Mouse (Mus musculus) spleen, adult 2 months (tissue): ENCODE results near the gene Grip2.

Source experiments
- CTCF ChIP-seq: fragments of 200-500 bp; IDR thresholded peaks from 2 replicates; pipeline ENCODE4 v1.5.1; 2011; ENCODE audit warnings: mild to moderate bottlenecking, inconsistent platforms; ENCODE audit not compliant: insufficient read depth, insufficient read length, insufficient replicate concordance; ENCODE audit errors: extremely low read depth
- POLR2A ChIP-seq: fragments of 200-500 bp; IDR thresholded peaks from 2 replicates; pipeline ENCODE4 v1.6.1; 2011; ENCODE audit warnings: low read depth, low read length, inconsistent platforms

GRCm38 (mm10) chr6:91843628-91844153, 16.6 kb upstream of the Grip2 start:
- TF ChIP-seq CTCF = no peak
- TF ChIP-seq POLR2A = no peak
